Mouse (Mus musculus): Measurements from ENCODE around the gene BC005561. TPM values are rescaled to one million over a fixed set of nuclear protein-coding genes. Genes with fewer than 3 reads are reported as not detected.
A peak's percentile ranks its signal among the peaks of the same experiment; 100 is the strongest.
"Not testable (repeated sequence)": the region's sequence is repeated elsewhere in the genome, so short reads cannot be mapped to it uniquely, and the experiment has no call there.

Gene BC005561
- polyA plus RNA-seq, 1 experiment from 2014 or later = 14.1 TPM

DNA sequence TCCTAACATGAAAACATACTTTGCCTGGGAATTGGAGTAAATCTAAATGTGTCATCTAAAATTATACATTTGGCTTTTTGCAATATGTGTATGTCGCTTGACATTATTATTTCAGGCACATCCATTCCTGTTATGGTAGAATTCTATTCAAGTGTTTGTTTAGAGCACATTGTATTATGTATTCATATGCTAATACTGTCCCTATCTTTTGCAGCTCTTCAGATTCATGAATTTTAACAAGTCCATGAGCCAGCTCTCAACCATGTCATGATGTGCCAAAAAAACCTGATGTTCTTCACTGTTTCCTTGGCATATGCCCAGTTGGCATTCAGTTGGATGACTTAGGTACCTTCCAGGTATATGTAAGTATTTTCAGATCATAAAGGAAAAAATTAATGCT, 30.5 kb downstream of the BC005561 start:
- Histone ChIP-seq H3K9ac (ENCODE audit: low read length) (no peak overlapping the region), H3K9me3 (ENCODE audit: control insufficient read depth, low read length) (no peaks in the 10 kb centered on the region), H3K4me2 (ENCODE audit: low read depth) (no peak overlapping the region), H3K4me3 (ENCODE audit: low read depth, low read length) (no peak overlapping the region), H3K4me1 (ENCODE audit: control insufficient read depth, insufficient read depth, low read length) (no peaks in the 10 kb centered on the region), H3K27me3 (ENCODE audit: control insufficient read depth, insufficient read depth, low read length) (no peaks in the 10 kb centered on the region), H3K27ac (ENCODE audit: low read depth, low read length) (no peak overlapping the region), H3K36me3 (ENCODE audit: control insufficient read depth, insufficient read depth, low read length) (peaks cover 12% of the 10 kb centered on the region)
- DNase-seq (ENCODE audit: low spot score) (no peak), ATAC-seq (ENCODE audit: insufficient read depth, low FRiP score, low TSS enrichment) (no peak)
- 94% methylated on average over 1 of the region's 1 CpGs for WGBS

DNA sequence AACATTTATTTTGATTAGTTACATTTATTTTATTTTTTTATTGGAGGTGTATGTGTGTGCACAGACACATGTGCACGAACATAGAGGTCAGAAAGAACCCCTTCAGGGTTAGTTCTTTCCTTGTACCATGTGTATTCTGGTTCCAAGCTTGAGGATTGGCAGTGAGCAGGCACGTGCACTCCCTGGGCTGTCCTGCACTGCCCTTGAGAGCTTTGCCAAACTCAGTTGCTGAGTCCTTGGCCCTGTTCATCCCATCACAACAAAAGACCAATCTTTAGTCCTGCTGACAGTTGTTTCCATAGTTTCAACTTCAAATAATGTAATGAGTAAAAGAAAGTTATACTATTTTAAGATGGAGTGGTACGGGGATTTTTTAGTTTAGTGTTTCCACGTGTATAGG, 31.2 kb downstream of the BC005561 start:
- ATAC-seq (ENCODE audit: insufficient read depth, low FRiP score, low TSS enrichment) (no peak), DNase-seq (ENCODE audit: low spot score) (no peak)
- Histone ChIP-seq H3K4me1 (ENCODE audit: control insufficient read depth, insufficient read depth, low read length) (no peaks in the 10 kb centered on the region), H3K4me3 (ENCODE audit: low read depth, low read length) (no peak overlapping the region), H3K27ac (ENCODE audit: low read depth, low read length) (no peak overlapping the region), H3K9me3 (ENCODE audit: control insufficient read depth, low read length) (no peaks in the 10 kb centered on the region), H3K9ac (ENCODE audit: low read length) (no peak overlapping the region), H3K27me3 (ENCODE audit: control insufficient read depth, insufficient read depth, low read length) (no peaks in the 10 kb centered on the region), H3K36me3 (ENCODE audit: control insufficient read depth, insufficient read depth, low read length) (peaks cover 12% of the 10 kb centered on the region), H3K4me2 (ENCODE audit: low read depth) (no peak overlapping the region)
- WGBS = 89% methylated on average over 4 of the region's 4 CpGs

DNA sequence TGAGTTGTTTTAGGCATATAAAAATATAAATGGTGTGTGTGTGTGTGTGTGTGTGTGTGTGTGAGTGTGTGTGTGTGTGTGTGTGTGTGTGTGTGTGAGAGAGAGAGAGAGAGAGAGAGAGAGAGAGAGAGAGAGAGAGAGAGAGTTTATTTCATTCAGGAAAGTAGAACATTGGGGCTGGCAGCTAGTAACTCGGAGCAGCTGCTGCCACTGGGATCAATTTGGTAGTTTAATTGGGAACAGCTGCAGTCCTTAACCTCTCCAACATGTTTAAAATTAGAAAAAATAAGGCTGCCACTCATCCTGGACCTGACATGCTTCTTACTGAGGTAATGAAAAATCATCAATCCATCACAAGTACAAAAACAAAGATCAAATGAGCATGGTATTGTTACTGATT, 59.9 kb downstream of the BC005561 start:
- ATAC-seq (ENCODE audit: insufficient read depth, low FRiP score, low TSS enrichment); H3K4me3 ChIP-seq (ENCODE audit: low read depth, low read length); H3K27me3 ChIP-seq (ENCODE audit: control insufficient read depth, insufficient read depth, low read length); H3K27ac ChIP-seq (ENCODE audit: low read depth, low read length); H3K36me3 ChIP-seq (ENCODE audit: control insufficient read depth, insufficient read depth, low read length); H3K4me2 ChIP-seq (ENCODE audit: low read depth); H3K9me3 ChIP-seq (ENCODE audit: control insufficient read depth, low read length); H3K4me1 ChIP-seq (ENCODE audit: control insufficient read depth, insufficient read depth, low read length); DNase-seq (ENCODE audit: low spot score); H3K9ac ChIP-seq (ENCODE audit: low read length): not testable (repeated sequence)
- 61% methylated on average over 1 of the region's 1 CpGs for WGBS

DNA sequence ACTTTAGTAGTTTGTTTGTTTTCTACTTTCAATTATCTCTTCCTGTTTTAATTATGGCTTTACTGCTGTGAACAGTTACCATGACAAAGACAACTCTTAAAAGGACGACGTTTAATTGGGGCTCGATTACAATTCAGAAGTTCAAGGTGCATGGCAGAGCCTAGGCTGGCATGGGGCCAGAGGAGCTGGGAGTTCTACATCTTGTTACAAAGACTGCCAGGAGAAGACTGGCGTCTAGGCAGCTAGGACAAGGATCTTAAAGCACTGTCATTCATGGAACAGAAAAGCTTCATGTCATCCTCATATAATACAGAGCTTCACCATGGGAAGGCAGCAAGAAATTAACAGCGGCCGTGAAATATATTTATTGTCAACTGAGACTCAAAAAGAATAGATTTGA, 62.6 kb downstream of the BC005561 start:
- Histone ChIP-seq H3K27ac (ENCODE audit: low read depth, low read length) (no peak overlapping the region), H3K4me3 (ENCODE audit: low read depth, low read length) (peak overlapping the region; percentile 47), H3K27me3 (ENCODE audit: control insufficient read depth, insufficient read depth, low read length) (no peaks in the 10 kb centered on the region), H3K4me2 (ENCODE audit: low read depth) (peak overlapping the region; percentile 17; the same call in 1 of the 2 replicates), H3K36me3 (ENCODE audit: control insufficient read depth, insufficient read depth, low read length) (0 out of 2 replicates have a peak, but pooled peaks cover 2% of the 10 kb centered on the region), H3K9ac (ENCODE audit: low read length) (no peak overlapping the region), H3K4me1 (ENCODE audit: control insufficient read depth, insufficient read depth, low read length) (no peaks in the 10 kb centered on the region), H3K9me3 (ENCODE audit: control insufficient read depth, low read length) (peaks cover 3% of the 10 kb centered on the region; the same call in 1 of the 2 replicates)
- ATAC-seq (ENCODE audit: insufficient read depth, low FRiP score, low TSS enrichment) (peak; percentile 35; the same call in 1 of the 2 replicates), DNase-seq (ENCODE audit: low spot score) (no peak)
- 48% methylated on average over 6 of the region's 6 CpGs for WGBS

DNA sequence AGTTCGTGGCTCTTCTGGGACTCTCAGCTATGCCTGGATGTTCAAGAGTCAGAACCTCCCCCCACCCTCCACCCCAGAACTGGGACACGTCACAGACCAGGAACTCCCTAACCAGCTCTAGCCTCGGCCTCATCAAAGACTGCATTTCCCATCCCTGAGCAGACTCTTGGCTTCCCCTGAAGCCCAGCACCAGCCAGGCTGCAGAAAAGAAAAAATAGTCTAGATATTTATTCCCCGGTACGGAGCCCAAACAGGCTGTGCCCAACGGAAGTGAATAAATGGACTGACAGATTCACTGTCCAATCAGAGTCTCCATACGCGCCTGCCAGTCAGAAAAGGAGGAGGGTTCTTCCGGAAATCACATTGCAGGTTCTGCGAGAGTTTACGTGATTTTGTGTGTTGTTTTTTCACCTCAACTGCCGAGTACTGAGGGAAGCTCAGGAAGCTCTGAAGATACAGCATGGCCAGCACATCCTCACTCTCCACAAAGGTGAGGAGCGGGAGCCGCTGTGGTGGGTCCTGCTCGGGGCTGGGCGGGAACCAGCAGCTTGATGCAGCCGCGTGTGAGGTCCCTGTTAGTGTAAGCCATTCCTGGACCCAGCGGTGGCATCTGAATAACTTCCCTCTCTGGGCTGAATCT, 63.2 kb downstream of the BC005561 start:
- not testable (repeated sequence) for H3K27ac ChIP-seq (ENCODE audit: low read depth, low read length)
- 3% methylated on average over 18 of the region's 19 CpGs for WGBS
- ATAC-seq (ENCODE audit: insufficient read depth, low FRiP score, low TSS enrichment) = peak; percentile 99

More for the DNA sequence above, 63.2 kb downstream of the BC005561 start:
- Histone ChIP-seq H3K9ac (ENCODE audit: low read length) (peak overlapping the region; percentile 72), H3K4me3 (ENCODE audit: low read depth, low read length) (peak overlapping the region; percentile 47), H3K4me2 (ENCODE audit: low read depth) (peak overlapping the region; percentile 27)
- DNase-seq (ENCODE audit: low spot score) = peak; percentile 76
- not testable (repeated sequence) for H3K27me3 ChIP-seq (ENCODE audit: control insufficient read depth, insufficient read depth, low read length); H3K9me3 ChIP-seq (ENCODE audit: control insufficient read depth, low read length); H3K4me1 ChIP-seq (ENCODE audit: control insufficient read depth, insufficient read depth, low read length); H3K36me3 ChIP-seq (ENCODE audit: control insufficient read depth, insufficient read depth, low read length)

Other genes starting within 250 kb of the BC005561 start
- gene Ibsp, start 209.2 kb upstream of the BC005561 start, polyA plus RNA-seq (2014; fragmentation: Nextera tagmentation; extraction: Ambion mirVana) = not detected in 2 replicates
- not detected in 2 replicates for gene Mepe, start 183.0 kb upstream of the BC005561 start, polyA plus RNA-seq (2014; fragmentation: Nextera tagmentation; extraction: Ambion mirVana)
- 5.3 and 6.0 TPM in 2 replicates for gene Spp1, start 73.2 kb upstream of the BC005561 start, polyA plus RNA-seq (2014; fragmentation: Nextera tagmentation; extraction: Ambion mirVana)
- gene Pkd2, start 48.9 kb upstream of the BC005561 start, polyA plus RNA-seq (2014; fragmentation: Nextera tagmentation; extraction: Ambion mirVana) = 14.6 and 14.7 TPM in 2 replicates